Mouse (Mus musculus) fibroblast of lung, adult 2 months (primary cell): ENCODE data around the gene Camsap2.
A peak's percentile ranks its signal among the peaks of the same experiment; 100 is the strongest.

Experiments used
- DNase-seq: peaks from one replicate; pipeline ENCODE4 v3.0.0-alpha.2; 2011; ENCODE audit warnings: low read depth

Gene Camsap2

DNA sequence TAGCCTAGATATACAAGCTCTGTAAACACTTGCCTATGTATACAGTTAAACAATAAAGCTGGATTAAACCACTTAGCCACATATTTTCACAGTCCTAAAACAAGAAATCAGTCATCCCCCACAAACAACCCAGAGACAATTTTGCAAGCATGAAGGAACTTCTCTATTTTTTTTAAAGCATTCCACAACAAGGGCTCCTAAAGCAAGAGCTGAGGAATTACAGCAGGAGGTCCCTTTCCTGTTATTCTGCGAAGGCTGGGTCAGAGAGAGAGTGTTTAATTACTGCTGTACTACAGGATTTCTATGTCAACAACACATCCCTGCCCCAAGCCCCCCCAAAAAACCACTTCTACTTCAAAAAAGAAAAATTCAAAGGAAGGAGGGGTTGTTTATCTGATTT lies 1.6 kb downstream of the Camsap2 start:
- no peak for DNase-seq

DNA sequence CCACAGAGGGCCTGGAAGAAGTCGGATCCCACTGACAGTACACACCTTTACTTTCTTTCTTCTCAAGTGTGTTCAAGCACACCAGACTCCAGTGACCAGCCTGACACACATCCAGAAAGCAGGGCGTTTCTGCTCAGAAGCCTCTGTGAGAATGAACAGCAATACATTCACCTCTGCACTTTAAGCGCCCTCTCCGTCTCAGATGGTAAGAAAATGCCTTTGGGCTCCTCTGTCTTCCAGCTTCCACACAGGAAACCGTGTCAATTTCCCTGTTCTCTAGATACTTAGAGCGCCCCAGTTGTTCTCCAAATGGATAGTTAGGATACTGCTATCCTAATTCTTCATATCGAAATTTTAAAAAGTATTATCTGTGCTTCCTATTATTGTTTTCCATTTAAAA lies 2.2 kb downstream of the Camsap2 start:
- no peak for DNase-seq

DNA sequence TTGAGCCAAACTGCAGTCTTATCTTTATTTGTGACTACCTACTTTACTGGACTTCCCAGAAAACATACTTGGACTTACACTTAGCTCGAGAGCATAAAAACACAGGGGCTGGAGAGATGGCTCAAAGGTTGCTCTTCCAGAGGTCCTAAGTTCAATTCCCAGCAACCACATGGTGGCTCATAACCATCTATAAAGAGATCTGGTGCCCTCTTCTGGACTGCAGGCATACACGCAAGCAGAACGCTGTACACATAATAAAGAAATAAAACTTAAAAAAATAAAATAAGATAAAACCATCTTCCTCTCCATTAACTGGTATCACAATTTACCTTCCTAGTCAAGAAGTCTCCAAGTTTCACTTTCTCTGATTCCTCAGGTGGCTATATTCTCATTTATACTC lies 5.4 kb downstream of the Camsap2 start:
- no peak for DNase-seq

DNA sequence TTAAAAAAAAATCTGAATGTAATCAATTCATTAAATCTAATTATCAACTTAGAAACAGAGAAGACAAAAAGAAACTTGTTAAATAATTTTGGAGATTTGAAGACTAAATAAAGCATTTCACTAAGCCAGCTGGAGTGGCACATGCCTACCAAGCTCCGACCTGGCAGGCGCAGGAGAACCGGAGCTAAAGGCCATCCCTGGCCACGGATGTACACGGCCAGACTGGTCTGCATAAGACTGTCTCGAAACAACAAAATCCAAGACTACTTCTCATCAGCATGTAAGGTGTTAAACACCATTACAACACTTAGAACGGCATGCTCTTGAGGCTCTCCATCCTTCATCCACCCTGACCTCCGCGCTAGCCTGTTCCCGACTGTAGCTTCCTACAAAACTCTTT lies 11.2 kb downstream of the Camsap2 start:
- no peak for DNase-seq

DNA sequence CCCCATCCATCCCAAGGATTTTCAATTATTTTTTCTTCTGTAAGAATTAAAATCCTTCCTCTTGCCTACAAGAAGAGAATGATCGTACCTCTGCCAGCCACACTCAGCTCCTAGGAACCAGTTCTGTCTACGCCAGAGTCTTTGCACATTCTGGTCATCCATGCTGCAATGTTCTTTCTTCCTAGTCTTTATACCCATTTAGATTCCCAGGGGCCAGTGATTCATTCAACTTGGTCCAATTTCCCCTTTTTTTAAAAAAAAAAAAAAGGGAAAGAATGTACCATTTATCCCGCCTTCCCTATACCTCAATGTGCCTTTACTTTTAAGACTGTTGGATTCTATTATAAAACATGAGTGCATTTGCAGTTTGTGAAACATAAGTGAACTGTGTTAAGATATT lies 12.4 kb downstream of the Camsap2 start:
- no peak for DNase-seq

DNA sequence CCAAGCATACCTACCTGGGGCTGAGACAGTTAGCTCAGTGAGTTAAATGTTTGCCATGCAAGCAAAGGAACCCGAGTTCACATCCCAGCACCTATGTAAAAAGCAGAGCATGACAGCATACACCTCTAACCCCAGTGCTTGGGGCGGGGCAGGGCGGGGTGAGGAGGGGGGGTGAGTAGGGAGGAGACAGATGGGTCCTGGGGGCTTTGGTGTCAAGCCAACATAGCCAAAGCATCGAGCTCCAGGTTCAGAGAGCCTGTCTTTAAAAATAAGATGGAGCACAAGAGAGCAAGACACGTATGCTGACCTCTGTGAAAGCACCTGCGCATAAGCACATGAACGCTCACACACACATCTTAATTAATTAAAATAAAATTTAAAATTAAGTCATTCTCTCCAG lies 12.8 kb downstream of the Camsap2 start:
- DNase-seq: no peak

DNA sequence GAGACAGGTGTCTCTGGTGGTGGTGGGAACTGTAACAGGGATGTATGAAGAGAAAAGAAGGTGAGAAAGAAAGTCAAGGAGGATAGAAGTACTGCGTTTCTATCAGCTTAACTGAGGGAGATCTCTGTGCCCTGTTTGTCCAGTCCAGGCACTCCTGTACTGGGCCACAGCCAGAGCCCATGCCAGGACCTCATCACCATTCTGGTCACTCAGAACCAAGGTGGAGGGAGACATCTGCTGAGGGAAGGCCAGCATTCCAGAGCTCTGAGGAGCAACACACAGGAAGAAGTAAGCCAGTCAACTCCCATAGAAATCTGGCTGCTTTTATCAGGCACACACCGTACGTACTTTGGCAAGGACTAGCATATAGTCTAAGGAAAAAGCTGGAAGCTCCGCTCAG lies 14.1 kb downstream of the Camsap2 start:
- no peak for DNase-seq

DNA sequence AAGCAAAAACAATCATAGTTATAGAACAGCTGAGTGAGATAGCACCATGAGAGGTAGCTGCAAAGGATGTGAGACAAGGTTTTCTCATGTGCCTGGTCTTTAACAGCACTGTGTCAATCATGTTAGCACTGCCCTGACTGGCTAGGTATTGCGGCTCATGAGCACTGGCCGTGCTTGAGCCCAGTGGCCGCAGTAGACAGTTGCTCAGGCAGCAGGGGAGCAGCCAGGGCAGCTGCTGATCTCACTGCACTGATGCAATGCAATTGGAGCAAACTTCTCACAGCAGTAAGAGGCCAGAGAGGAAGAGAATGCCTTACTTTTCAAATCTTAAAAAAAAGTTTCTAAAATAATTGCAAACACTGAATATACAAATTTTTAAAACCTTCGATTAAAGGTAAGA lies 16.5 kb downstream of the Camsap2 start:
- no peak for DNase-seq

DNA sequence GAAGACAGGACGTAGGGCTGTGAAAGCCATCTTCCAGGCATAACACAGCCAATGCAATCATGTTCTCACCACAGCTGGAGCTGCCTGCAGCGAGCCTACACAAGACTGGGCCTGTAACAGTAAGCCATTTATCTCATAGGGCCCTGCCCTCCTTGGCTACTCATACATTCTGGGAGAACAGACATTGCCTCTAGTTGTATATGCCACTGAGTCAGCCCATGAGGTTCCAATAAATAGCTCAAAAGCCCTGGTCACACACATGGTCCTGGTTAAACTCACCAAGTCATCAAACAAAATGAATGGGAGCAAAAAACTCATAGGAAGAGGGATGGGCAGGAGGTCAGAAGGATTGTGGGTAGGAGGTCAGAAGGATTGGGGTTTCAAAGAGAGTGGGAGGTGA lies 17.3 kb downstream of the Camsap2 start:
- peak; percentile 75 for DNase-seq

DNA sequence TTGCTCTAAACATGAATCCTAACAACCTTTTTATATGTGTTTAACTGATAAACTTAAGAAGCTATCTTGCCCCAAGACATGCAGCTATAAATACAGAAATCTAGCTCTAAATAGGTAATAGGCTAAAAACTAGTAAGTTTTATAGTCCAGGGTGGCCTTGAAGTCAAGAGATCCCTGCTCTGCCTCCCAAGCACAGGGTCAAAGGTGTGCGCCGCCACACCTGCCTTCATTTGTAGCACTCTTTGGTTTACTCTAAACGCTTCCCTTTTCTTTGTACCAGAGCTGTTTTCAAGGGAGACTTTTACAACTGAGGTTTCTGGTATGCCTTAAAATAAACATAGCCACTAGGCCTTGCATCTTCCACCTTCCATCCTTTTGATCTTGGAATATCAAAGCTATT lies 18.3 kb downstream of the Camsap2 start:
- DNase-seq: no peak

DNA sequence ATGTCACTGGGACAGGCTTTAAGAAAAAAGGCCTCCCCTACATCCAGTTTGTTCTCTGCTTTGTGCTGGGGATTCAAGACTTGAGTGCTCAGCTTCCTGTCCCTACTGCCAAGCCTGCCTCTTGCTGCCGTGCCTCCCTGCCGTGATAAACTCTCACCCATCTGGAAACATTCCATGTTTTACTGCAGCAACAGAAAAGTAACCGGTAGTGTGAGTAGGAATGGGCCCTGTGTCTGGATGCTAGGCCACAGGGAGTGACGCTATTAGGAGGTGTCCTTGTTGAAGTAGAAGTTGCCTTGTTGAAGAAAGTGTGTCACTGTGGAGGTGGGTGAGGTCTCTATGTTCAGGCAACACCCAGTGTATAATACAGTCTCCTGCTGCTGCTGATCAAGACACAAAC lies 20.0 kb downstream of the Camsap2 start:
- peak; percentile 57 for DNase-seq

DNA sequence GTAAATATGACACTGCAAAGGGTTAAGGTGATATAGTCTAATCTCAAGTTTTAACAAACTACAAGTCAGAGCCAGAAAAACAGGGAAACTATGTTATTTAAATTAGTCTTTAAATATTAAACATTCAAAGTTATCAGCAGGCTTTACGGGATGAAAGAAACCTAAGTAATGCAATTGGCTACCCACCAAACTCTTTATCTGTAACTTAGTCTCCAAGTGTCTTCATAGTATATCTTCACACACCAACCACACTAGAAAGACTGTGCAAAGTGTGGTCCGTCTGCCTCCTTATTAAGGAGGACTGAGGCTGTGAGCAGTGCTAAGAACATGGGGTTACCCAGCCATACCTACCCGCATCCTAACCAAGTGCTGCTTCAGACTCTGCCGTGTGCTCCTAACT lies 23.6 kb downstream of the Camsap2 start:
- no peak for DNase-seq

DNA sequence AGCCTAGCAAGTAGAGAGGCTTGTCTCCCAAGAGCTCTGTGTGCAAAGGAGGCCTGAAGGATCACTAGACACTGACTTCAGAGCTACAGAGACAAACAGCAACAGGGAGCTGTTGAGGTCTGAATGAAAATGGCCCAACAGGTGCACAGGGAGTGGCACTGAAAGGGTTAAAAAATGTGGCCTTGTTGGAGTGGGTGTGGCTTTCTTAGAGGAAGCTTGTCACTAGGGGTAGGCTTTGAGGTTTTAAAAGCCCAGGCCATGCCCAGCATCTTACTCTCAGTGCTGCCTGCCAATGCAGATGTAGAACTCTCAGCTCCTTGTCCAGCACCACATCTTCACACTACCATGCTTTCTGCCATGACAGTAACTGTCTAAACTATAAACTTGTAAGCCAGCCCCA lies 29.6 kb downstream of the Camsap2 start:
- no peak for DNase-seq

DNA sequence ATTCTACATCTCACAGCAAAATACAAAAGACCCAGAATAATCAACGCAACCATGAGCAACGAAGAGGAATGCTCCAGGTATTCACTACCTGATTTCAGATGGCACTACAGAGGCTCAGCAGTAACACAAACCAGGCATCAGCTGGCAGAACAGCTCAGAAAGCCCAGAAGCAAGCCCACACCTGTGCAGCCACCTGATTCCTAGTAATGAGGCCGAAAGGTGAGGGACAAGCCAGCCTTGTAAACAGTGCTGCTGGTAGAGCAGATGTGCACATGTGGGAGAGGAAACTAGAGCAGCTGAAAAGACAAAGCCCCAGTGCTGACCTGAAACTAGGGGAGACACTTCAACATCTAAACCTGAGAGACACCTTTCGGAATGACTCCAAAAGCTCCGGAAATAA lies 36.7 kb downstream of the Camsap2 start:
- DNase-seq: no peak

DNA sequence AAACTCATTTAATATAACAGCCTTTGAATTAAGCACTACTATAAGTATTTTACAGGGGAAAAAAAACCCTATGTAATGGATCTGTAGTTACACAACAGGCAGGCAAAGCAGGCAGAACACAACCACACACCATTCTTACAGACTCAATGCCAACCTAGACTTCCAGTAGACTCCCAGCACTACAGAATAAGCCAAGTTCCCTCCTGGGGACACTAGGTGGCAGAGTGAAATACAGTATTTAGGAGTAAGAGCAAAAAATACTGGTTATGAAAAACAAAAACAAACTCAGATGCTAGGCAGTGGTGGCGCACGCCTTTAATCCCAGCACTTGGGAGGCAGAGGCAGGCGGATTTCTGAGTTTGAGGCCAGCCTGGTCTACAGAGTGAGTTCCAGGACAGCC lies 39.5 kb downstream of the Camsap2 start:
- DNase-seq: no peak

DNA sequence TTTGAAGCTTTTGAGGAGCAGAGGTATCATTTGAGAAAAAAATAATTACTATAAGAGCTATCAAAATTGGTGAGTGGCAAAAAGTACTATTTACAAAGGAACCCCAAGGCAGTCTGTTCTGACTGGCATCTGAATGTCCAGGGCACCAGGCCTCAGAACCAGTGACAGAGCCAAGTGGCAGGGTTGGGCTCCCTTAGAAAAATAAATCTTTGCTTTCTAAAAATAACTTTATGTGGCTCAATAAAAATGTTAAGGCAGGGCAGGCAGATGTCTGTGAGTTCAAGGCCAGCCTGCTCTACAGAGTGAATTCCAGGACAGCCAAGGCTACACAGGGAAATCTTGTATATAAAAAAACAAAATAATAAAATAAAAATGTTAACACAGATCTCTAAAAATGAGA lies 51.9 kb downstream of the Camsap2 start:
- DNase-seq: no peak

DNA sequence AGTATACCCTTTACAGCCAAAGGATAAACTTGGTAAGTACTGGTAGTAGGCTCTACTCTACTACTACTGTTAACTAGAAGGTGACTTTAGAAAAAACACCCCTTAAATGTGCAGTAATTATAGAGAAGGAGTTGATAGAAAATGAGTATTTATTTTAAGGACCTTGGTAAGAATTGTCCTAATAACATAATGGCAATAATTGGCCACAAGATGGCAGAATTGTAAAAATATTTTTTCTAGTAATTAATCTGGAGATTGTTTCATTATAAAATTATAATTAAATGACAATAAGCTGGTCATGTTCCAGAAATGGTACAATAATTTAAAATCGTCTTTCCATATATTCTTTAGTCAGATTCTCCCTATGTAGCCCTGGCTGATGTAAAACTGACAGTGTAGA lies 56.1 kb downstream of the Camsap2 start:
- DNase-seq: no peak

DNA sequence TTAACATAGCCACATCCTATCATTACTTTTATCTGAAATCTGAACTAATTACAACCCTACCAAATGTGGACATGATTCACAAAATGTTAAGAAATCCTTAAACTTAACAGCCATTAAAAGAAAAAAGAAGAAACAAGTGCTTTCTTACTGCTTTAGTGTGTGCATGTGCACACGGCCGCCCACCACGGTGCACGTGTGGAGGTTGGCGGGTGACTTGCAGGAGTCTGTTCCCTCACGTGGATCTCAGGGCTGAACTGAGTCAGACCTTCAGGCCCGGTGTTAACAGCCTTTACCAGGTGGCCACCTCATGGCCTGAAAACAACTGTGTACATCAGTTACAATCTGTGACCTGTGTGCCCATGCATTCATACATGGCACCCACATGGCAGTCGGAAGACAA lies 68.5 kb downstream of the Camsap2 start:
- DNase-seq: no peak

DNA sequence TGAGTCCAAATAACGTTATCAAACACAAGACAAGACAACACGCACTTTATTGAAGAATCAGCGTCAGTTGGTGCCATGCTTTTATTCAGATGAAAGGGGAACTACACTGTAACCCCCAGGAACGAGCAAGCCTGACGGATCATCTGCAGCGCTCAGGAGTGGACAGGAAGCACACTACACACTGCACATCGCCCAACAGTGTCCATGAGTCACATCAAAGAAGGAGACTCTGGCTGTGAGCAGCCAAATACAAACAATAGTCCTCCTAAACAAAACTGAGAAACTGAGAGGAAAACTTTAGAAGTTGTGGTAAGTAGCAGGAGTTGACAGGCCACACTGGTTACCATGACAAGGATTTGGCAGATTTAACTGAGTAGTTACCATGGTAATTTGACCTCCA lies 77.7 kb downstream of the Camsap2 start:
- no peak for DNase-seq

DNA sequence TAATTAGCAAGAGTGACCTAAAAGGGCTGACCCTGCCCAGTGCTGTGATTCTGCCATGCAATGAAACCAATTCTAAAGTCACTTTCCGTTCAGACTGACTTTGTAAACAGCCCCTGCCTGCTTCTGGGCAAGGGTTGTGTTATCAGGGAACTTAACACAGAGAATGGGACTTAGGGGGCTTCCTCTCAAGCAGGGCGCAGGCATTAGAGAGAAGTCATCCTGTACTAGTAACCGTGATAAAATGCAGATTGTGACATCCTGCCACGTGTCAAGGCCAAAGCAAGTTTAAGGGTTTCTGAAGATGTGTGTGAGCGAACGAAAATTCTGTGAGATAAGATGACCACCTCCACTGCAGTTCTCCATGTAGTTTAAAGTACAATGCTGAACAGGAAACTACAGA lies 79.8 kb downstream of the Camsap2 start:
- no peak for DNase-seq

DNA sequence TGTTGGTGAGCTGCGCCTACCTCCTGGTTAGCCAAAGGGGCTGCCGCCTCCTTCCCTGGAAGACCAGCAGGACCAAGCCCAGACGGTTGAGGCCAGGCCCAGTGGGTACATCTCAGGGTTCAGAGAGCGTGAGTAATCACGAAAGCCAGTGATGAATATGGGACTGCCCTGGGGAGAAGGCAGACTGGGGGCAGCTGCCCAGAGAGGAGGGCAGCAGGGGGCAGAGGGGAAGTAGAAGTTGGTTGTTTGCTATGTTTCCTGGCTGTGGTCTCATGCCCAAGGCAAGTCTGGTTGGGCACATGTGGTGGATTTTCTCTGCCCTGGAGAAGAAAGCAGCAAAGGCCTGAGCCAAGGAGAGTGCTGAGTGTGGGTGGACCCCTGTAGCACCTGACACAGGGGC lies 82.5 kb downstream of the Camsap2 start:
- DNase-seq: no peak

DNA sequence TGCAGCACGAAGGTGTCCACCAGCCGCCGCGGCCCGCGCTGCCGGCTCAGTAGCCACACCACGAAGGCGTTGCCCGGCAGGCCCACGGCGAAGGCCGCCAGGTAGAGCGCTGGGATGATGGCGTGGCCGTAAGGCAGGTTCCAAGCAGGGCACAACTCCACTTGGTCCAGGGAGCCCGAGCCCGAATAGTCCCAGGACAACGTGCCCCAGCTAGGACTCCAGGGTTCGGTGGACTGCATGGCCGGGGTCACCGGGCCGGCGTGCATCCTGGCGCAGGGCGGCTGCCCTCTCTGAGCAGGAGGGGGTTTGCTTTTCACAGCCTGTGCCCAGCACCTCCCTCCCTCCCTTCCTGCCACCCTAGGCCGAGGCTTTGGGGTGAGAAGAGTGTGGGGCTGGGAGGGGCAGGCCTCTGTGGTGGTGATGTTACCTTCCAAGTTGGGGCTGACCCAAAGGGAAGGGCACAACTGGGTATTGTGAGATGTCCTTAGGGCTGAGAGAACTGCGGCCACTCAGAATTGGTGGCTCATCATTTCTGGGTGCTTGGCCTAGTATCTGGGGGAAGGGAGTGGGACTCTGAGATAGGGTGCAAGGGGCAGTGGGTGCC lies 85.2 kb downstream of the Camsap2 start, which contains the start of gene Gpr25:
TSS of gene Gpr25 (minus strand) at position 239 of the 604 bp plus-strand sequence.
- no peak for DNase-seq

DNA sequence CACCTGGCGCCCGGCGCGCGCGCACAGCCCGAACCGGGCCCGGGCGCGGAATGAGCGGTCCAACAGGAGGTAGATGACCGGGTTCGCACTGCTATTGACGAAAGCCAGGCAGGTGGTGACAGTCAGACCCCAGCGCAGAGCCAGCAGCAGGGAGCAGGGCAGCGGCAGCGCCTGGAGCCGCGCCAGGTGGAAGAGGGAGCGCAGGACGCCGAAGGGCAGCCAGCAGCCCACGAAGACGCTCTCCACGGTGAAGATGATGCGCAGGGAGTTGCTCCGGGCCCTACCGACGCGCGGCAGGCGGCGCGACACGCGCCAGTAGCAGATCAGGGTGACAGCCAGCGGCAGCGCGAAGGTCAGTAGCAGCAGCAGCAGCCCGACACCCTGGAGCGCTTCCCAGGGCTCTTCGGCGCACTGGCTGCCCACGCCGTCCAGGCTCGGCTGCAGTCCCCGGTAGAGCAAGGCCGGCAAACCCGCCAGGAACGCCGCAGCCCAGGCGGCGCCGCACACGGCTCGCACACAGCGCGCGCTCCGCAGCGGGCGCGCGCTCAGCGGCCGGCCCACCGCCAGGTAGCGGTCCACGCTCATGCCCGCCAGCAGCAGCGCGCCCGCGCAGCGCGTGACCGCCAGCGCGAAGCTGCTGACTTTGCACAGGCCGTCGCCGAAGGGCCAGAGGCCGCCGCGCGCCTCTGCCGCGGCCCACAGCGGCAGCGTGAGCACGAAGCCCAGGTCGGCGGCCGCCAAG lies 85.8 kb downstream of the Camsap2 start:
- DNase-seq: peak; percentile 19

DNA sequence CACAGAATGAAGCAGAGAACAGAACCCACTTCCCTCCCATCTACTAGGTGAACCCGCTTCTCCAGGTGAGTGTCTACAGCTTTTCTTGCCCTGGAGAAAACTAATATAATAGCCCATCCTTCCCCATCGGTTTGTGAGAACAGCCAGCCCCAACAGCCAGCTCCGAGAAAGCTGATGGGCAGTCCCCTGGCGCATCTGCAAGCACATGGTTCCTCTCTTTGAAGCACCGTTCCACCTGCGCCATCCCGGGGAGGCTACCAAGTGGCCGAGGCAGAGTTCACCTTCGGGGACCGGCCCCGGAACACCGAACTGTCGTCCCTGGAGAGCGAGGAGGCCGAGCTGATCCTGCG lies 86.4 kb downstream of the Camsap2 start:
- DNase-seq: no peak
